Mouse (Mus musculus): Measurements from ENCODE around the gene Ankrd54. TPM values are rescaled to one million over a fixed set of nuclear protein-coding genes. Genes with fewer than 3 reads are reported as not detected.

Gene Ankrd54
- total RNA-seq (2015) = 16.0 and 17.3 TPM in 2 replicates
- 11.2 and 18.8 TPM in 2 replicates for total RNA-seq (2017)

DNA sequence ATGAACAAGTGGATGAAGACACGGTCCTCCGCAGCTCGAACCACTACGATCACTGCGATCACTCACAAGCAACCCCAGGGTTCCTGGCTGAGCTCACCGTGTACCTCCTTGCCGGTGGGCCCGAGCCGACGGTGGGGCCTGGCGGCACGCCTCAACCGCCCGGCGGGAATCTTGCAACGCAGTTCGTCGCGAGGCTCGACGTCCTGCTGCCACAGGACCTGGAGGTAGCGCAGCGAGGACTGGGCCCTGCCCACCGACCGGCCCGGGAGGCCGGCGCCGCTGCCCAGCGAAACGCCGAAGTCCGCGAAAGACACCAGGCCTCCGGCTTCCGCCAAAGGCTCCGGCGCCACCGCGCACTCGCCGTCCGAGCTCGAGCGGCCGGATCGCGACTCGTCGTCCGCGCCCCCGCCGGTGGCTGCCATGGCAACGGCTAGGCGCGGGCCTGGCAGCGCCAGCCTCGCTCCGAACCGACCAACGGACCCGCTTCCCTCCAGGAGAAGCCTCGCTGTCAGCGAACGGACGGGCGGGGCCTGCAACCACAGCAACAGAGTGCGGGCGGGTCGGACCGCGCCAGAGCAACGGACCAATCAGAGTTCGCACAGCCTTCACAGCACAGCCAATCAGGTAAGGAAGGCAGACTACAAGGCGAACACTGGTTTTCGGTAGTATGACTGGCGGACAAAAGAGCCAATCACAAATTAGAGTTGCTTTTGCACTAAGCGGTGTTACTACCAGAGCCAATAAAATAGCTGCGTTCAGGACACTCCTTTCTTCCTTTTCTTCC lies at the start of gene Ankrd54:
Ankrd54 (minus strand) TSS at position 518 of the 784 bp plus-strand sequence.
- peak; percentile 94 for ATAC-seq (replicated peaks; ENCODE audit: poor library complexity)

DNA sequence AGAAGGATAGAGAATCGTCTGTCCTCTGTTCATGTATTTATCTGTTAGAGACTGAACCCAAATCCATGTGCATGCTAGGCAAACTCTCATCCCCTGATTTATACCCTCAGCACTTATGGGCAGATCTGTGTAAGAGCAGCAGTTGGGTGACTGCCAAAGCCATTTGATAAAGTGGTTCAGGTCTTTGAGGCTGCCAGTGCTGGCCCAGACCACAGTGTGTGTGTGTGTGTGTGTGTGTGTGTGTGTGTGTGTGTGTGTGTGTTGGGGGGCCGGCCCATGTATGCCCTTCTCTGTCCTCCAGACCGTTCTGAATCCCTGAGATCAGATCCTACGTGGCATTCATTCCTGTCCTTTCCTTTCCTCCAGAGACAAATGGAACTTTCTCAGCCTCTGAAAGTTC lies 49.1 kb upstream of the Ankrd54 start:
- peak; percentile 40; the same call in 1 of the 2 replicates for ATAC-seq (replicated peaks; ENCODE audit: poor library complexity)

DNA sequence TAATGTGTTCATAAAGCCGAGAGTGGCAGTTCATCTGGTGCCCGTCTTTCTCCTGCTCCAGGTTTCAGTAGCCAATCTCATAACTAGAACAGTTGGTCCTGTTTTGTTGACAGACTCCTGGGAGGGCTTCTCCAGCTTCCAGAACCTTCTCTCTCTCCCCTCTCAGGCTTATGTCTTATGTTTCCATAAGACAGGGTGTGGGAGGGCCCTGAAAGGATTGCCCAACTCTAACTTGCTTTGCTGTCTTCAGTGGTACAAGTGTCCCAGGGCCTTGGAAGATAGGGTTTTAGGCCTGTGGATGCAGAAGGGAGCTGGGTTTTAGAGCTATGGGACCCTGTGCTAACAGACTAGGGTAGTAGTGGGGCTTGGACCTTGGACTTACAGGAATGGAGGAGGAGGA lies 47.8 kb upstream of the Ankrd54 start:
- ATAC-seq (replicated peaks; ENCODE audit: poor library complexity) = no peak

DNA sequence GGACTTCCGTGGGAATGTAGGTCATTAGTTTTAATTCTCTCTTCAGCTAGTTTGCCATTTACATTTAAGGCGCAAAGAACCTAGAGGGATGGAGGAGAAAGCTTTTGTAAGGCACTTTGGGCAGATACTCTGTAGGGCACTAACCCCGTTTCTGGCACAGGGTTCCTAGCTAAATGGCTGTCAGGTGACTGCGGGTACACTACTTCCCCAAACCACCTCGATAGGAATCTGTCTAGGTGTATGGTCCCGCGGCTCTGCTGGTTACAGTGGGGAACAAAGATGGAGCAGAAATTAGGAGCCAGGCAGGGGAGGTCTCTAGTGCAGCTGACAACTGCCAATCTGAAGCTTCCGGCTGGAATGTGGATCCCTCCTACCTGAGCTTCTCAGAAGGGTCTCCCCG lies 47.3 kb upstream of the Ankrd54 start:
- ATAC-seq (replicated peaks; ENCODE audit: poor library complexity) = no peak

DNA sequence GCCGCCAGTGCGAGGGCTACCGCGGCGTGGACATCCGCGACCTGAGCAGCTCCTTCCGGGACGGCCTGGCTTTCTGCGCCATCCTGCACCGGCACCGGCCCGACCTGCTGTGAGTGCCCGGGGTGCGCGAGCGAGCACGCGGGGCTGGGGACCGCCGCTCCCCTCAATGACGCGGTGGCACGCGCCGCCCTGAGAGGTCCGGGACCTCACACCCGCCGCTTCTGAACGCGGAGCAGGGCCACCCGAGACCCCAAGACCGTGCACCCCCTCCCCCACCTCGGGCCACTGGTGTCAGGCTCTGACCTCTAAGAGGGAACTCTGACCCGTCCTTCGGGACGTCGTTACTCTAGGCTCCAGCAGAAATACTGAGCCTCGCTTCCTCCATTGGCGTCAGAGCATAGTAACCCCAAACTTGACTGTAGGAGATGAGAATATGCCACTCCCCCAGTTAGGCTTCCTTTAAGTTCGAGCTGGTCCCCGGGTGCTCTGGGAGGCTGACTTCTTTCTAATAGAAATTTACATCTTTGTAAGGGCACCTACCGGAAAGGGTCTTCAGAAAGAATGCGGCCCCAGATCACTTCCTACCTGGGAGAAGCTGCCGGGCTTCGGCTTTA lies 46.7 kb upstream of the Ankrd54 start:
- 0 out of 2 replicates have a peak, but pooled peaks have one; percentile 19 for ATAC-seq (replicated peaks; ENCODE audit: poor library complexity)

DNA sequence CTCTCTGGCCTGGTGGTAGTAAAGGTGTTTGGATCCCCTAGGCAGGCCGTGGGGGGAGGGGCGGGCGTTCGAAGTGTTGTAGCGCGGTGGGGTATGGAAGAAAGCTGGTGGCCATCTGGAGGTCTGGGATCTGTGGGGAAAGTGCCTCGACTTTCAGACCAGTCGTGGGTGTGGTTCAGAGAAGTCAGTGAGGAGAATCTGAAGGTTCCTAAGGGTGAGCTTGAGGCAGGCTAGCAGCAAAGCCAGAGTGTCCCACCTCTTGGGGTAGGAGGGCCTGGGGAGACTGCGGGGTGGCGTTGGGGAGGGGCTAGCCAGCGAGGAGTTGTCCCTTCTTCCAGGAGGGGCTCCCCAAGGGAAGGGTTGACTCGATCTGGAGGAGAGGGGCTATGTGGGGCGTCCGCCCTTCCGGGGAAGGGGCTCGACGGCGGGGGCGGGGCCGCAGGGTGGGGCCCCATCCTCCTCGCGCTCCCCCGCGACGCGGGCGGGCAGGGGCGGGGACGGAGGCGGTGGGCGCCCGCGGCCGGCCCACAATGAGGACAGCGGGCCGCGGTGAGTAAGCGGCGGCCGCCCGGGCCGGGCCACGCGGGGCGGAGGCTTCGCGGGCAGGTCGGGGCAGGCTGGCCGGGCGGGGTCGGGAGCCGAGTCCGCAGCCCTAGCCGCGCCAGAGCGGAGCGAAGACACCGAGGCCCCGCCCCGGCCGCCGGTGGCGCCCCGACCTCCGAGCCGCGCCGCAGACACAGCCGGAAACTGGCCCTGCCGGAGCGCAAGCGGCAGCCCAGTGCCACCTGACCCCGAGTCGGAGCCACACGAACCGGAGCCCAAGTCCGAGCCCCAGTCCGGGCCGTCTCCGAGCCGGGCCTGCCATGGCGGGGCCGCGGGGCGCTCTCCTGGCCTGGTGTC lies 46.0 kb upstream of the Ankrd54 start, which contains the start of gene Micall1:
Micall1 (plus strand) TSS at position 478 of the 900 bp plus-strand sequence.
- peak; percentile 18; the same call in 1 of the 2 replicates for ATAC-seq (replicated peaks; ENCODE audit: poor library complexity)

DNA sequence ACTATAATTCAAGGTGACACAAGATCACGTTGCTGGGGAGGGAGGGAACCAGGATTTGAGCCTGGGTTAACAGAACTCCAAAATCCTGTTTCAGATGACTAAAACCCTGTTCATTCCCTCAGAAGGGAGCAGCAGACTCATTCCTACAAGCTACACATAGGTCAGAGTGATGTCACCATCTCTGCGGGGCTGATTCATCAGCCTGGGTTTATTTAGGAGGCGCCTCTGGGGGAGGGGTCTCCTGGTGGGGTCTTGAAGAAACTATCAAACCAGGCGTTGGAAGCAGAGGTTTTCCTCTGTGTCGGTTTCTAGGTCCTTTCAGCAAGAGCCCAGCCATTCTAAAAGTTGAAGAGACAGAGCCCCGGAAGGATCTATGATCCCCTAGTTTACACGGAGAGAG lies 45.3 kb upstream of the Ankrd54 start:
- no peak for ATAC-seq (replicated peaks; ENCODE audit: poor library complexity)

DNA sequence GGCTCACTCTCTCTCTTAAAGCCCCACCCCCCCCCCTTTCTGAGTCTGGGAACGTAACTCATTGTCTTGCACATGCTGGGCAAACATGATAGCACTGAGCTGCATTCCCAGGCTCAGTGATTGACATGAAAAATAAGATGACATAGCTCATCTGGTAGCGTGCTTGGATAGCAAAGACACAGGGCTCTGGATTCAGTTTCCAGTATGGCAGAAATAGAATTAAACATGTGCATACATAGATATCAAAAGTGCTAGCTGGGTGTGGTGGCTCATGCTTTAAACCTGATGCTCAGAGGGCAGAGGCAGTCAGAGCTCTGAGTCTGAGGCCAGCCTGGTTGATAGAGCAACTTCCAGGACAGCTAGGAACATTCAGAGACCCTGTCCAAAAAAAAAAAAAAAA lies 43.1 kb upstream of the Ankrd54 start:
- ATAC-seq (replicated peaks; ENCODE audit: poor library complexity) = peak; percentile 78

DNA sequence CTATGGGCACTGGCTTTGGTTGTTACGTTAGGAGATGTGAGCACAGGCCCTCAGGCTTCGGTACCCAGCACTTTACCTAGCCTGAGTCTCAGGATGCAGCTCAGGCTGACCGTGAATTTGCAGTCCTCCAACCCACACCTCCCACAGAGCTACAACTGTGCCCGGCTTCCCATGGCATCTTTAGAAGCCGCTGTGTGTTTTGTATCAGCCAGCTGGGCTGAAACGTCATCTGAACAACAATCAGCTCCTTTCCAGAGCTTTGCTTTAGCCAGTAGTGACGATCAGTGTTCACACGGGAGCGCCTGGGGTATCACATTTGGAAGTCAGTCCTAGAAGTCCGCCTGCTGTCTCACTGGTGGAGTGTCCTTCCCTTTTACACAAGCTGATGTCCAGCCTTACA lies 40.6 kb upstream of the Ankrd54 start:
- ATAC-seq (replicated peaks; ENCODE audit: poor library complexity) = no peak

DNA sequence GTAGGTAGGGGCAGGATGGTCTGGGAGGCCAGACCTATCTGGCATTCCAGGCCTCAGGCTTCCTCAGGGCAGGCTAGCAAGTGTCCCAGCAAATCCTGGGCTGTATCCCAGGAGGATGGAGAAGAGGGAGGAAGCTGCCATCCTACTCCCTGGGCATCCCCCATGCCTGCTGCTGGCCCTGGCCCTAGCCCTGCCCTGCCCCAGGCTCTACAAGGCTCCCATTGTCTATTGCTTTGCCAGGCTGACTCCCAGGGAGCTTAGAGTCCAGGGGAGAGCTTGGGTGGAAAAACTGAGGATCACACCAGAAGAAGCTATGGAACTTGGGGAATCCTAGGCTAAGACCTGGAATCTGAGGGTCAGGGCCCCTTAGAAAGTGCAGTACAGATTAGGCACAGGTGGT lies 38.8 kb upstream of the Ankrd54 start:
- ATAC-seq (replicated peaks; ENCODE audit: poor library complexity) = no peak

DNA sequence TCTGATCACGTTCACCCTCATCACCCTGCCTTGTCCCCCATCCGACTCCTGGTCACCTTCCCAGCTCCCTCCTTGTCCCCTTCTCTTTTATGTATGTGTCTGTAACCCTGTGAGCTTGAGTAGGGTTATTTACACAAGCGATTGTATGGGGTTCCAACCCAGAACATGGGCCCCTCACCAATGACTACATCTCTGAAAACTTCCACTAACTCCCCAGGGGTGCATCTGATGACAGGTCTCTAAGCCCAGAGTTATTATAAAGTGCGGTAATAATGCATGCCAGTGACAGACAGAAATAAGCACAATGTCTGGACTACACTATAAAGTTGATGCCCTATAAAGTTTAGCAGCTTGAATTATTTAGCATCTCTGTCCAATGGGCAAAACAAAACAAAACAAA lies 37.7 kb upstream of the Ankrd54 start:
- no peak for ATAC-seq (replicated peaks; ENCODE audit: poor library complexity)

DNA sequence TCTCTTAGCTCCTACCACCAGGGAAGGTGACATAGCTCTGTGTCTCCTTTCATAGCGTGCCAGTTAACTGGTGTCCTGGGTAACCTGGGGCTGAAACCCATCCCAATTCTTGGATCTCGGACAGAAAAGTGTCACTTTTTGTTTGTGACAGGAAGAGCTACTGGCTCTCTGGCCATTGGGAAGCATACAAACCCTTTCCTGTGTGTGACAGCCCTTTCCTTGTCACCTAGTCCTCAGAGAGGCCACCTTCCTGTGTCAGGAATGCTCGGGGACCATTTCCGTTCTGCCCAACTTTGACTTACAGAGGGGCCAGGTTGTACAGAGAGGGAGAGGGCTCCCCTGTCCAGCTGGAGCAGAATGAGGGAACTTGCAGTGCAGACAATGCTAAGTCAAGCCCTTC lies 36.8 kb upstream of the Ankrd54 start:
- no peak for ATAC-seq (replicated peaks; ENCODE audit: poor library complexity)

DNA sequence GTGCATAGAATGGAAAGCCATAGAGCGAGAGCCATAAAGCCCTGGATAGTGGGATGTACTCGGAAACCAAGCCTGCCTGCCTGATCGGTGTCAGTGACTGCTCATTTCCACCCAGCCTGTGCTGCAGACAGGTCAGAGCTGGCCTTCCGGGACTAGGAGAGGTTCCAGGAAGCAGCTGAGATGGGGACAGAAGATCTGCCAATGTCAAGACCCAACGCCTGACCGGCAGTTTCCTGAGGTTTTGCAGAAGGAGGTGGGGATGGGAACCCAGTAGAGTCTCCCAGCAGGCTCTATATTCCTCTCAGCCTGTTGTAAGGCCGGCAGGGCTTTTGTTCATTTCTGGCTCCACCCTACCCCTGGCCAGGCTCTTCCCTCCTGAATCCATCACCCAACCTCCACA lies 36.2 kb upstream of the Ankrd54 start:
- no peak for ATAC-seq (replicated peaks; ENCODE audit: poor library complexity)

DNA sequence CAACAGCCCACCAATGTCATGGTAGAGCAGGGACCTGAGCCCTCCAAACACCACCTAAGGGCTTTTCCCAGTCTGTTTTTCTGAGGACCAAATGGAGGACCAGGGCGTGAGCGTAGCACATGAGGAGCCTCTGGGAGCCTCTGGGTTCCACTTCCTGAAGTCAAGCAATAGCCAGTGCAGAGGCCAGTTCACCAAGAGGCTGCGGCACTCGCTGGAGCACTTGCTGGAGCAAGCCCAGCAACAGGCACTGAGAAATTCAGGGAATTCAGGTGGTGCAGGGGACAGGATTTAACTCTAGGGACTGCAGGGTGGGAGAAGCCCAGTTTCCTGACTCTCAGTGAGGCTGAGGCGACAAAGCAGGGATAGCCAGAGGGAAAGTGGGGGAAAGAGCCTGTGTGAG lies 35.5 kb upstream of the Ankrd54 start:
- ATAC-seq (replicated peaks; ENCODE audit: poor library complexity) = no peak

DNA sequence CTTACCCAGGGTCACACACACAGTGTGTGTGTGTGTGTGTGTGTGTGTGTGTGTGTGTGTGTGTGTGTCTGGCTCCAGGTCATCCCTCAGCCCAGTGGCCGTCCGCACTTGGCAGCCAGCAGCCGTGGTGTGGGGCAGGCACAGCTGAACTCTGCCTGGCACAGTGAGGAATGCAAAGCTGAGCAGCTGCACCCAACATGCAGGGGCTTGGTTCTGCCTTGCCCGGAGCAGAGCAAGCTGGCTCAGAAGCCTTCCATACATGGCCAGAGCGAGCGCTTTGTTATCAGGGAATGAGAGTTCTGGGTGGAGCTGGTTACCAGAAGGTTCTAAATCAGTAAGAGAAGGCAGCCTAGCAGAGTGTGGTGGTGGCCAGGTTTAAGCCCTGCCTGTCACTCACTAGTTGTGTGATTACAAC lies 34.9 kb upstream of the Ankrd54 start:
- ATAC-seq (replicated peaks; ENCODE audit: poor library complexity) = peak; percentile 78

DNA sequence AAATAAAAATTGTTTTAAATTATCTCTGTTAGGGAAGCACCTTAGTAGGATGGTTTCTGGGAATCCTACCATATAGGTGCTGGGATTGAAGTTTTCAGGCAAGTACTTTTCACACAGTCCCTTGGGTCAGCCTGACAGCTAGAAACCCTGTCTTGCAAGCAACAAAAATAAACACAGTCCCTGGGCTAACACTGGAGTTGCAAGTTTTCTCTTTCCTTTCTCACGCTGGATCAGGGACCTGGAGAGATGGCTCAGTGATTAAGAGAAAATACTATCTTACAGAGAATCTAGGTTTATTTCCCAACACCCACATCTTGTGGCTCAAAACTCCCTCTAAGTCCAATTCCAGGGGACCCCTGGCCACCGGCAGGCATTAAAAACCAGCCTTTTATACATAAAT lies 34.4 kb upstream of the Ankrd54 start:
- no peak for ATAC-seq (replicated peaks; ENCODE audit: poor library complexity)

DNA sequence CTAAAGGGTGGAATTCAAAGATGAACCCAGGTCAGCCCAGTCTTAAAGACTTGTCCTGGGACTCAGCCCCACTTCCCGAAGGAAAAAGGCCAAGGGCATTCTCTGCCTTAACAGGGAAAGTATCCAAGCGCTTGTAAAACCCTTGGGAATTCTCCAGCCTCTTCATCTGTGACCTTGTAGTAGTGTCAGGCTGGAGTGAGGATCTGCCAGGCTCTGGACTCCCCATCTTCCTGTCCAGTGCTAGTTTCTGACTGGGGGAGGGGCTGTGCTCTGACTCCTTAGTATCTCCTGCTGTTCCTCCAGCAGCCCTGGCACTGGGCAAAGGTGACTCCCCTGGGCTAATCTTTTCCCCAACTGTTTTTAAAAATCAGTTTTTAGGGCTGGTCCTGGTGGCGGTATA lies 33.9 kb upstream of the Ankrd54 start:
- no peak for ATAC-seq (replicated peaks; ENCODE audit: poor library complexity)

DNA sequence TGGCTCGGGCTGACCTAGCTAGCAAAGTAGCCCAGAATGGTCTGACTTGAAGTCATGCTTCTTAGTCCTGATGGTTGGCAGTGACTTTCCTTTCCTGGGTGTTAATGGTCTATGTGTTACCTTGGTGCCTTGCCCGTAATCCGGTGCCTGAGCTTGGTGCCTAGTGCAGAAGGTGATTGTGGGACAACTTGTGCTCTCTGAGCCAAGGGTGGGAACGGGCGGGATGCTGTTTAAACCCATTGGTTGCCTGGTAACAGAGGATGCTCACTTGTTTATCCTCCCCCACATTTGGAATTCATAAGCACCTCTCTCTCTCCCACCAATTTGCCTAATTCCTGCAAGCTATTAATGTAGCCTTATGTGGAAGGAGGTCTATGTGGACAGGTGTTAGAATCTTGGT lies 32.8 kb upstream of the Ankrd54 start:
- ATAC-seq (replicated peaks; ENCODE audit: poor library complexity) = no peak

DNA sequence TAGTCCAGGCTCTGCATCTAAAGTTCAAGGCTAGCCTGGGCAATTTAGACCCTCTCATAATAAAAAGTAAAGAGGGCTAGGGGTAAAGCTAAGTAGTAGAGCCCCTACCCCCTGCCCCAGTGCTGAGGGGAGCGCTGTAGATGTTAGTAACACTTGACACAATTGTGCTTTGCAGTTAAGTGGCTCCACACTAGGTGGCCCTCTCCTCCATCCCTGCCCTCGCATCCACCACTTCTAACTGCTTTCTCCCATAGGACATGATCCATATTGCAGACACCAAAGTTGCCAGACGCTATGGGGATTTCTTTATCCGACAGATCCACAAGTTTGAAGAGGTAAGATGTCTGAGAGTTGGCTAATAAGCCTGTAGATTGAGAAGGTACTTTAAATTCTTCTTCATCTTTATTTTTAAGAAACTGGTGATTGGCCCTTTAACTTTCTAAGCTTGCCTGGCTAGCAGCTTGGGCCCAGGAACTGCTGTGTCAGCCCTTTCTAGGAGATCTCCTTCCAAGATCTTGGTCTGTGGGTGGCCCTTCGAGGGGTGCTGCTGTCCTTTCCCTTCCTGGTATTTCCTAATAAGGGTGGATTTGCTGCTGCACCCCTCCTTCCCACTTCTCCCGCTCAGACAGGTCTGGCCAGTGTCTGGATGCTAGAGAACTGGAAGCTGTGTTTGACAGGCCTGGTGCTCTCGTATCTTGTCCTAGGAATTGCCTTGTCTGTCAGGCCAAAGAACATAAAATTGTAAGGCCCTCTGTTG lies 30.6 kb upstream of the Ankrd54 start:
- no peak for ATAC-seq (replicated peaks; ENCODE audit: poor library complexity)

DNA sequence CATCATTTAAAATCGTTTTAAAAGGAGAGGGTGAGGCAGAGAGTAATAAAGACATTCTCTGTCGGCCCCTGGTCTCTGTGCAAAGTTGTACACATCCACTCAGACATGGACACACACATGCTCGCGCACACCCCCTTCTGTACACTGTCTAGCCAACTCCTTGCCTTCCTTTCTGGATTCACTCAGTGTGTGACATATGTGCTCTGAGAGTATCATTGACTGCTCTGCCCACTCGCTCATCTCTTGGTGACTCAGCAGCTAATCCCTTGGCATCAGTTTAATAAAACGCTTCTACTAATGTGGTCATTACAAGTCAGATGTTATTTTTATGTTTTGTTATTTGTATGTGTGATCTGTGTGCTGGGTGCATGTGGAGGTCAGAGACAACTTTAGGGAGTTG lies 29.6 kb upstream of the Ankrd54 start:
- no peak for ATAC-seq (replicated peaks; ENCODE audit: poor library complexity)

DNA sequence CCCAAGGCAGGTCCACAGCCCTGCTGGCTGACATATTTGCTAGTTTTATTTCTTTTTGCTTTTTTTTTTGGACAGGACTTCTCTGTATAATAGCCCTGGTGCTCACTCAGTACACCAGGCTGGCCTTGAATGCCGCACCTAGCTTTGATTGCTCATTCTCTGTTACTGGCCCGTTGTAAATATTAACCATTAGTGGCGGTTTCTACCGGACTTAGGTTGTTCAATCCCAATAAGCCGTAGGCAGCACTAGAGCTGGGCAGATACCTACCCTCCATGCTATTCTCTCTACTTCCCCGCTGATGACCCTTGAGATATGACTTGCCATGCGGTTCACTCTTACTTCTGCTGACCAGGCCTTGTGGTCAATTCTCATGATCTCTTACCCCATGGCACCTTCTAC lies 16.9 kb upstream of the Ankrd54 start:
- no peak for ATAC-seq (replicated peaks; ENCODE audit: poor library complexity)
